Mouse (Mus musculus) liver, embryonic 12.5 days (tissue): ENCODE measurements around the gene H1foo. TPM values are rescaled to one million over a fixed set of nuclear protein-coding genes. Genes with fewer than 3 reads are reported as not detected.

ENCODE experiments used
- ATAC-seq: fragments of 200-750 bp; cut with Nextera tagmentation; 2 replicates; pipeline ENCODE4 v1.8.0; 2017; ENCODE audit warnings: moderate number of reproducible peaks, mild to moderate bottlenecking, moderate library complexity
- H3K27ac ChIP-seq: fragments of 300-500 bp; sonication (generic); 2 replicates; pipeline ENCODE4 v1.5.1; 2016; ENCODE audit warnings: mild to moderate bottlenecking
- H3K27me3 ChIP-seq: fragments of 300-500 bp; sonication (generic); replicated peaks from 2 replicates; pipeline ENCODE4 v1.6.1; 2016; ENCODE audit warnings: mild to moderate bottlenecking, moderate library complexity
- H3K36me3 ChIP-seq: fragments of 300-500 bp; sonication (generic); 2 replicates; pipeline ENCODE4 v1.6.1; 2016; ENCODE audit warnings: mild to moderate bottlenecking, moderate library complexity
- H3K4me1 ChIP-seq: fragments of 300-500 bp; sonication (generic); 2 replicates; pipeline ENCODE4 v1.6.1; 2016
- H3K4me2 ChIP-seq: fragments of 300-500 bp; sonication (generic); 2 replicates; pipeline ENCODE4 v1.6.1; 2016; ENCODE audit warnings: mild to moderate bottlenecking, moderate library complexity
- H3K4me3 ChIP-seq: fragments of 300-500 bp; sonication (generic); 2 replicates; pipeline ENCODE4 v1.5.1; 2016; ENCODE audit warnings: mild to moderate bottlenecking, moderate library complexity
- H3K9ac ChIP-seq: fragments of 300-500 bp; sonication (generic); 2 replicates; pipeline ENCODE4 v1.6.1; 2016; ENCODE audit warnings: mild to moderate bottlenecking, moderate library complexity
- H3K9me3 ChIP-seq: fragments of 300-500 bp; sonication (generic); replicated peaks from 2 replicates; pipeline ENCODE4 v1.6.1; 2016; ENCODE audit warnings: mild to moderate bottlenecking, moderate library complexity
- WGBS: fragments of 180-500 bp; shearing (Covaris S2); methylation state at CpG from one replicate; pipeline ENCODE4 v1.1.7; 2016; ENCODE audit not compliant: insufficient replicate concordance; 5-methylcytosine and 5-hydroxymethylcytosine counted together
- polyA plus RNA-seq: library from polyadenylated mRNA; unstranded; fragments of >200 nt; fragmentation: Nextera tagmentation; extraction: Ambion mirVana; gene quantifications from 2 replicates; pipeline ENCODE4 v1.2.1, GENCODE M21; 2016

Gene H1foo
- not detected in 2 replicates for polyA plus RNA-seq

GRCm38 (mm10) chr6:115944638-115945037, at the start of gene H1foo:
H1foo (plus strand) TSS chr6:115944938.
- Histone ChIP-seq H3K4me2 (no peak within 1 kb of the TSS), H3K9me3 (no peaks in the 10 kb centered on the region), H3K4me1 (peaks cover 37% of the 10 kb centered on the region), H3K36me3 (no peaks in the 10 kb centered on the region), H3K27me3 (no peaks in the 10 kb centered on the region), H3K4me3 (no peak within 1 kb of the TSS), H3K27ac (no peak within 1 kb of the TSS), H3K9ac (no peak within 1 kb of the TSS)
- WGBS = 69% methylated on average over 5 of the region's 5 CpGs
- no peak for ATAC-seq

GRCm38 (mm10) chr6:115896346-115896745, 48.4 kb upstream of the H1foo start:
- Histone ChIP-seq H3K4me2 (no peak overlapping the region), H3K4me3 (no peak overlapping the region), H3K9me3 (no peaks in the 10 kb centered on the region), H3K27ac (no peak overlapping the region), H3K36me3 (no peaks in the 10 kb centered on the region), H3K4me1 (no peaks in the 10 kb centered on the region), H3K9ac (no peak overlapping the region), H3K27me3 (no peaks in the 10 kb centered on the region)
- no peak for ATAC-seq
- WGBS = 77% methylated on average over 1 of the region's 1 CpGs

- H3K9ac ChIP-seq = no peak overlapping the region
- no peak overlapping the region for H3K4me2 ChIP-seq
- H3K27me3 ChIP-seq = no peaks in the 10 kb centered on the region
- WGBS = 34% methylated on average over 4 of the region's 4 CpGs
- H3K27ac ChIP-seq = no peak overlapping the region
- H3K4me1 ChIP-seq = no peaks in the 10 kb centered on the region
- H3K36me3 ChIP-seq = no peaks in the 10 kb centered on the region
- no peak overlapping the region for H3K4me3 ChIP-seq
- no peaks in the 10 kb centered on the region for H3K9me3 ChIP-seq
- no peak for ATAC-seq
Observed at GRCm38 (mm10) chr6:115897117-115897516, 47.6 kb upstream of the H1foo start.

- H3K27ac ChIP-seq = no peak overlapping the region
- H3K36me3 ChIP-seq = no peaks in the 10 kb centered on the region
- no peak for ATAC-seq
- H3K9ac ChIP-seq = no peak overlapping the region
- no peak overlapping the region for H3K4me2 ChIP-seq
- WGBS = 65% methylated on average over 7 of the region's 7 CpGs
- no peak overlapping the region for H3K4me3 ChIP-seq
- H3K27me3 ChIP-seq = no peaks in the 10 kb centered on the region
- no peaks in the 10 kb centered on the region for H3K4me1 ChIP-seq
- no peaks in the 10 kb centered on the region for H3K9me3 ChIP-seq
Observed at GRCm38 (mm10) chr6:115897926-115898520, 46.7 kb upstream of the H1foo start.

- Histone ChIP-seq H3K9me3 (no peaks in the 10 kb centered on the region), H3K4me3 (no peak overlapping the region), H3K27ac (no peak overlapping the region), H3K36me3 (no peaks in the 10 kb centered on the region), H3K4me2 (no peak overlapping the region), H3K27me3 (no peaks in the 10 kb centered on the region), H3K9ac (no peak overlapping the region), H3K4me1 (peaks cover 4% of the 10 kb centered on the region; the same call in 1 of the 2 replicates)
- ATAC-seq = no peak
- WGBS = 7% methylated on average over 3 of the region's 3 CpGs
Observed at GRCm38 (mm10) chr6:115901062-115901461, 43.7 kb upstream of the H1foo start.

- no peak overlapping the region for H3K4me2 ChIP-seq
- H3K36me3 ChIP-seq = no peaks in the 10 kb centered on the region
- H3K27ac ChIP-seq = no peak overlapping the region
- peaks cover 8% of the 10 kb centered on the region; the same call in 1 of the 2 replicates for H3K4me1 ChIP-seq
- no peaks in the 10 kb centered on the region for H3K27me3 ChIP-seq
- no peak overlapping the region for H3K9ac ChIP-seq
- no peak for ATAC-seq
- 73% methylated on average over 8 of the region's 8 CpGs for WGBS
- H3K9me3 ChIP-seq = no peaks in the 10 kb centered on the region
- no peak overlapping the region for H3K4me3 ChIP-seq
Observed at GRCm38 (mm10) chr6:115901489-115901931, 43.2 kb upstream of the H1foo start.

- H3K36me3 ChIP-seq = no peaks in the 10 kb centered on the region
Observed at GRCm38 (mm10) chr6:115902545-115902944, 42.2 kb upstream of the H1foo start.

GRCm38 (mm10) chr6:115905568-115905967, 39.2 kb upstream of the H1foo start:
- no peaks in the 10 kb centered on the region for H3K27me3 ChIP-seq
- peaks cover 45% of the 10 kb centered on the region for H3K4me1 ChIP-seq
- ATAC-seq = no peak
- no peak overlapping the region for H3K4me3 ChIP-seq
- no peaks in the 10 kb centered on the region for H3K36me3 ChIP-seq
- 68% methylated on average over 6 of the region's 6 CpGs for WGBS
- no peak overlapping the region for H3K9ac ChIP-seq
- H3K9me3 ChIP-seq = no peaks in the 10 kb centered on the region
- H3K4me2 ChIP-seq = no peak overlapping the region
- H3K27ac ChIP-seq = no peak overlapping the region

More at GRCm38 (mm10) chr6:115902545-115902944, 42.2 kb upstream of the H1foo start:
- no peak for ATAC-seq
- Histone ChIP-seq H3K27ac (no peak overlapping the region), H3K27me3 (no peaks in the 10 kb centered on the region), H3K4me2 (no peak overlapping the region), H3K4me3 (no peak overlapping the region), H3K4me1 (peaks cover 15% of the 10 kb centered on the region; the same call in 1 of the 2 replicates), H3K9me3 (no peaks in the 10 kb centered on the region), H3K9ac (no peak overlapping the region)
- WGBS = 74% methylated on average over 3 of the region's 3 CpGs

GRCm38 (mm10) chr6:115906455-115906854, 38.3 kb upstream of the H1foo start:
- Histone ChIP-seq H3K9me3 (no peaks in the 10 kb centered on the region), H3K9ac (no peak overlapping the region), H3K4me1 (peaks cover 54% of the 10 kb centered on the region), H3K27ac (no peak overlapping the region), H3K36me3 (no peaks in the 10 kb centered on the region), H3K4me2 (no peak overlapping the region), H3K4me3 (no peak overlapping the region), H3K27me3 (no peaks in the 10 kb centered on the region)
- 39% methylated on average over 1 of the region's 1 CpGs for WGBS
- ATAC-seq = no peak

GRCm38 (mm10) chr6:115906871-115907270, 37.9 kb upstream of the H1foo start:
- Histone ChIP-seq H3K4me2 (no peak overlapping the region), H3K4me1 (peaks cover 57% of the 10 kb centered on the region), H3K4me3 (no peak overlapping the region), H3K27ac (no peak overlapping the region), H3K36me3 (no peaks in the 10 kb centered on the region), H3K9ac (no peak overlapping the region), H3K27me3 (no peaks in the 10 kb centered on the region), H3K9me3 (no peaks in the 10 kb centered on the region)
- WGBS = 37% methylated on average over 2 of the region's 2 CpGs
- ATAC-seq = no peak

GRCm38 (mm10) chr6:115908421-115908982, 36.2 kb upstream of the H1foo start:
- no peaks in the 10 kb centered on the region for H3K36me3 ChIP-seq
- 16% methylated on average over 6 of the region's 6 CpGs for WGBS
- H3K4me3 ChIP-seq = no peak overlapping the region
- peaks cover 59% of the 10 kb centered on the region for H3K4me1 ChIP-seq
- H3K4me2 ChIP-seq = peak overlapping the region; percentile 6; the same call in 1 of the 2 replicates
- H3K27ac ChIP-seq = 0 out of 2 replicates have a peak overlapping the region, but pooled peaks have one; percentile 18
- H3K9me3 ChIP-seq = no peaks in the 10 kb centered on the region
- H3K27me3 ChIP-seq = no peaks in the 10 kb centered on the region; the same call in 1 of the 2 replicates
- H3K9ac ChIP-seq = no peak overlapping the region
- ATAC-seq = peak; percentile 37; the same call in 1 of the 2 replicates

GRCm38 (mm10) chr6:115909052-115909451, 35.7 kb upstream of the H1foo start:
- Histone ChIP-seq H3K9ac (no peak overlapping the region), H3K4me1 (peaks cover 59% of the 10 kb centered on the region), H3K4me3 (no peak overlapping the region), H3K4me2 (no peak overlapping the region), H3K9me3 (no peaks in the 10 kb centered on the region), H3K27me3 (no peaks in the 10 kb centered on the region; the same call in 1 of the 2 replicates), H3K36me3 (no peaks in the 10 kb centered on the region), H3K27ac (no peak overlapping the region)
- ATAC-seq = no peak
- 28% methylated on average over 3 of the region's 3 CpGs for WGBS
